Mouse (Mus musculus): ENCODE data around the gene Gm37240.

Gm37240 gene

GRCm38 (mm10) chr3:85820839-85821548 lies 66.3 kb downstream of the Gm37240 start:
- no peak for DNase-seq

DNA sequence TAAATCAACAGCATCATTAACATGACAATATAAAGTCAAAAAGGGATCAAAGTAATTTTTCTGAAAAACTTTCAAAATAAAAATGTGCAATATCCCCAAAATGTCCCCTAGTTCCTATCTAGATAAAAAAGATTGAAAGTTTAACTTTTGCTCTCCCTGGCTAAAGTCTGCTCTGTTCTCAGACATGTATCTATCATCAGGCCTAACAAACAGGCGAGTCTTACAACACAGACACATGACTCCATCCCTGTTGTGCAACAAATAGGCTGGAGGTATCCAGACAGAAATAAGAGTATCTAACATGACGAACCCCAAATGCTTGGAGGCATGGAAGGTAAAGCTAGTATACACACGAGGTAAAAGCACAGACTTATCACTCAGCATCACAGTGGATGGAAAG lies 68.0 kb downstream of the Gm37240 start:
- no peak for DNase-seq

DNA sequence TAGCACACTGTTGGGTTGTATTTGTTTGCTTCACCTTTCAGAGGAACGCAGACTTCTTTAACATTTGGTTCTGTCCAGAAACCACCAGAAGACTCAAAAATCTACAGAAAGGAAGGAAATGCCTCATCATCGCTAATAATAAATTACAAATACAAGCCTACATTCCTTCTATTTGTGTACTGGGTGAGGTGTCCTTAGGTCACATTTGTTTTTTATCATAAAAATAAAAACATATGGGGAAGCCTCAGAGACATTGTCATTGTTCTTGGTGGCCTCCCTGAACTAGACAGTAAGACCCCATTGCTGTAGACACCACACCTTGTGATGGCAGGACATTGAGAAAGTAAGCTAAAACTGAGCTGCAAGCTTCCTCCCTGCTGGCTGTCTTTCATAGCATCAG lies 70.1 kb downstream of the Gm37240 start, which contains the start of gene Fam160a1:
TSS of gene Fam160a1 (minus strand) at position 101 of the 400 bp plus-strand sequence.
- DNase-seq: no peak

DNA sequence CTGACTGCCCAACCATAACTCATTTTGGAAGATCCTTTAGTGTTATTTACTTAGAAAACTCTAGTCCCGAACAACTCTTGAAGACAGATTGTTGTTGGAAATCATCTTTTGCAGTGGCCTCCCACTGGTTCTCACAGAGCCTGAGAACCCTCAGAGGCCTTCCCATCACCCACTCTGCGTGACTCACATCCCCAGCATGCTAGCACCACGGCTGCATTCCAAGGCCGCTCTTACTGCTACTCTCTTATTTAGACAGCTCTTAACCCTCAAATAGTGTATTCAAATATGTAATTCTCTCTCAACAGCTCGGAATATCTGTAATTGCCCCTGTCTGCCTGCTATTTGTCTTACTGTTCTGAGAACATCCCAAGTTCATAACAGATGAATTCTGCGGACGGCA lies 73.1 kb downstream of the Gm37240 start:
- DNase-seq: peak; percentile 51

DNA sequence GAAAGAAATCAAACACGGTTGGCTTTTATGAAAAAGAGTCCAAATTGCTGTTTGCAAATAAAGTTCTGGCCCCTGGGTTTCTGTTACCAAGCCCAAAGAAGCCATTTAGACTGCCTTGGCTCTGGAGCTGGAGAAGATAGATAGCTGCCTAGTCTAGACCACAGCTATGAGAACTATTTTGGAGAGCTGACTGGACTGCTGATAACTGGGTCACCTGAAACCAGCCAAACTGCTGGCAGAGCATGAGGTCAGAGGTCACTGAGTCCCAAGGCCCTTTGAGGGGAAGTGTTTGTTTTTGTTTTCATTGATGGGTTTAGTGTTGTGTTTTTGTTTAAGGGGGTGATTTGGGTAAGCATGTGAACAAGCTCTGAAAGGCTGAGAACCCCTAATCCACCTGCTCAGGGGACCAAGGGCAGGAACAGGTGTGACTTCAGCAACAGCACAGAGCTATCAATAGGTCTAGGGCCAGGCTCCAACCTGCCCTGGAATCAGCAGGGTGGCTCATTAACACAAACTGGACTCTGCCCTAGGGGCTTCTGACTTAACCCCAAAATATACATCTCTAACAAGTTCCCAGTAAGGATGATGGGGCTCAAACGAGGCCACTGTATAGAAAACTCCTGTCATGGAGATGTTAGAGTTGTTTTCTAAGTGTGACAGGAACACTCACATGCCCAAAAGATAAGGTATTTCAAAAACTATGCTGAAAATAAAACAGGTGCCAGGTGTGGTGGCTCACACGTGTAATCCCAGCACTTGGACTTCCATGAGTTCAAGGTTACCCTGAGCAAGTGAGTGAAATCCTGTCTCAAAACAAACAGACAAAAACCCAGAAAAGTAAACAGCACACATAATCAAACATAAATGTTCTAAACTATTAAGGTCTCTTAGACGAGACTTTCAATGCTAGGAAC lies 74.0 kb downstream of the Gm37240 start:
- no peak for DNase-seq

GRCm38 (mm10) chr3:85812010-85812409 lies 75.3 kb downstream of the Gm37240 start:
- DNase-seq: no peak

DNA sequence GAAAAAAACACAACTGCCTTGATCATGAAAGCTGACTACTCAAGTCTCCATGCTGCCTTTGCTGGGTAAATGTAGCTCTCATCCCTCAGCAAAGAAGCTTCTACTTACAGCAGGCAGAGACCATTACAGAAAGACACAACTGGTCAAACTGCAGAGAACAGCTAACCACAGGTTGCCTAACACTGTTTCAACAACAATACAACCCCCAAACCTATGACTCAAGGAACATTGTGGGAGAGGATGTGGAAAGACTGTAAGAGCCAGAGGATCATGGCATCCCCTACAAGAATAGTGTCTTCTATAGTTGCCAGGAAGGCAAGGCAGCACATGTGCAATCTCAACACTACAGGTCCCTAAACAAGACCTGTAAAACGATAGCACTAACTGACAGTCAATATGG lies 94.2 kb downstream of the Gm37240 start:
- no peak for DNase-seq

DNA sequence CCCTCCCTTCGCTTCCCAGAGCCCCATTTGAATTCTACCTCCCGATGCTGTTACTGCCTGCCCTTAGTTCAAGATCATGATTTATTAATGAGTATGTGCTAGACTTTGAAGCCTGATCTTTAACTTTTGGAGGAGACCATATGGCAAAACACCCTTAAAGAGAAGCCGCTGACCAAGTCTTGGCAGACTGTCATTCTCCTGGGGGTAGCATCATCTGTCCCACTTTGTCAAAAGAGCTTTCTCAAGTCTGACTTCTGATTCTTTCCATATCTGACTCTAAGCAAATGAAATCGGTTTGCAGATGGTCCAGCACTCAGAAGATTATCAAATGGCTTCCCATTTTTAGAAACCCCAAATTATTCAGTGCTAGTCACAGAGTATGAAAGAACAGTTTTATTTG lies 97.6 kb downstream of the Gm37240 start:
- no peak for DNase-seq

GRCm38 (mm10) chr3:85786501-85786900 lies 100.8 kb downstream of the Gm37240 start:
- DNase-seq: no peak

GRCm38 (mm10) chr3:85780906-85781305 lies 106.4 kb downstream of the Gm37240 start:
- no peak for DNase-seq

GRCm38 (mm10) chr3:85780332-85780731 lies 107.0 kb downstream of the Gm37240 start:
- no peak for DNase-seq

DNA sequence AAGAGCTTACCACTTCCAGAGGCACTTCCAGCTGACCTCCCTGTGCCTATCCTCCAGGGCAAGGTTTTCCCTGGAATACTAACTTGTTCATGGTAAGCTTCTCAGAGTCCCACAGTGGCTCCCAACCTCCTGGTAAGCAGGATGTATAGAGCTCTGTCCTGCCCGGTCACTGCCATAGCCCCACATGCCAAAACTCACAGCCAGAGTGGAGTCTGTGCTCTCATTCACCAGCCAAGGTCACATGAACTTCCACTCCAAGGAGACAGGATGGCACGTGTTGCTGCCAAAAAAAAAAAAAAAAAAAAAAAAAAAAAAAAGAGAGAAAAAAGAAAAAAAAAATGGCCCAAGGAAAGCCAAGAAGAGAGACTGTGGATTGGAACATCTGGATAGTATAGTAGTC lies 109.5 kb downstream of the Gm37240 start:
- DNase-seq: no peak

- DNase-seq: no peak
Measured at GRCm38 (mm10) chr3:85777356-85777755, 110.0 kb downstream of the Gm37240 start.

- DNase-seq: no peak
Measured at GRCm38 (mm10) chr3:85776707-85777106, 110.6 kb downstream of the Gm37240 start.

GRCm38 (mm10) chr3:85776126-85776525 lies 111.2 kb downstream of the Gm37240 start:
- no peak for DNase-seq

DNA sequence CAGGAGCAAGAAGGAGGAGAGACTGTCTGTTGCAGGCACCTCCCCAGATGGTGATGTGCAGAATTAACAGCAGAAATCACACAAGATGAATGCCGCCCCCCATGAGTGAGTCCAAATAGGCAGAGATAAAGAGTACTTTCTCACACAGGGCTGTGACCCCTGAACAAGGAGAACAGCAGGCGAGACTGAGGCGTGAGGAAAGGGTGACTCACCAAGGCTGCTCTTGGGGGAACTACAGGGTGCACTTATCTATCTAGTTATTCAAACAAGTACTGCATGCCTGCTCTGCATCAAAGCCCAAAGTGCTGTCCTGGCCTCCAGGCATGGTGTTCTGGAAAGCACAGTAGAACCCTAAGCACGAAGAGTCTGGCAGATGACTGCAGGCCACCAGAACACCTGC lies 113.4 kb downstream of the Gm37240 start:
- DNase-seq: no peak

DNA sequence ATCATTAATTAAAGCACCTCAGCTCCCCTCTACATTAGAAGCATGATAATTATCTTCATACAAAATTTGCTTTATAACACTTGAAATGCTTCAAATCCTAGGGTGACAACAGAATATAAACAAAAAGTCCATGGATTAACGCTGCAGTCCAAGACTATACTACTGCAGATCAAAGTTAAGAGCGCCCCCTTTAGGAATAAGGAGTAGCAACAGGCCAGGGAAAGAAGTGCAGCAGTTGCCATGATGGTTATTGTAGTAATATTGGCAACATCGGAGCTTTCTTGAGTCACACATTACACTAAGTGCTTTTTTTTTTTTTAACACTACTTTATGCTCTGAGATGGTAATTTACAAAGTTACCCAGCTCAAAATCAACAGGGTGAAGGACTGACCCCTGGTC lies 113.9 kb downstream of the Gm37240 start:
- DNase-seq: no peak

DNA sequence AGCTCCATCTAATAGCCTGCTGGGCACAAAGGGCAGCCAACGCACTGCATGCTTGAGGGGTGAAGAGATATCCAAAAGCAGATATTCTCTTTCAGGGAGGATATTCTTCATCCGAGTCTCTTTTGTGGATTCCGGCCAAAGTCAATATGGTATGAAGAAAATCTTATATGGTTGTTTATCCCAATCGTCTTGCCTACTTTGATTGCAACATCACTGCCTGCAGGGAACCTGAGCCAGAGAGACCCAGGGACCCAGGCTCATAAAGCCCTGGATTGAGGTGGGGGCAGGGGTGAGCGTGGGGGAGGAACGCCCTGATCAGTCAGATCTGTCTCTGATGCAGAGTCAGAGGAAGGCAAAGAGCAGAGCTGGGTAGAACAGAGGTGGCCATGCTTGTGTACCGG lies 122.4 kb downstream of the Gm37240 start:
- DNase-seq: no peak

- no peak for DNase-seq
Measured at GRCm38 (mm10) chr3:85764008-85764834, 123.1 kb downstream of the Gm37240 start.

DNA sequence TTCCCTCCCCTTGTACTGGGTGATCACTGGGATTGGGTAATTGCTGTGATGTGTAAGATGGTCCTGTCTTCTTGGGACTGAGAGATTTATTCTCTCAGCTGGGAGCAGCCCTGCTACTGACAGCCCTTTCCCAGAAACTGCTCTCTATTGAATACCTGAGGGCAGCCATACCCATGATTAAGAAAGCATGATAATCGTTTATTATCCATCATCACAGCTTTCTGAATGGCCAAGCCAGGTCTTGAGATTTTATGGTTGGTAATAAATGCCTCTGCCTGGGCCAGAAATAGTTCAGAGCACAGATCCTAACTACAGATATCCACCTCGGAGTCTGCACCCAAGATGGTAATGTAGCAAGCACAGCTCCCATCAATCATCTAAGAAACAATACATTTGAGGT lies 129.4 kb downstream of the Gm37240 start:
- no peak for DNase-seq

- no peak for DNase-seq
Measured at GRCm38 (mm10) chr3:85757435-85757834, 129.9 kb downstream of the Gm37240 start.

DNA sequence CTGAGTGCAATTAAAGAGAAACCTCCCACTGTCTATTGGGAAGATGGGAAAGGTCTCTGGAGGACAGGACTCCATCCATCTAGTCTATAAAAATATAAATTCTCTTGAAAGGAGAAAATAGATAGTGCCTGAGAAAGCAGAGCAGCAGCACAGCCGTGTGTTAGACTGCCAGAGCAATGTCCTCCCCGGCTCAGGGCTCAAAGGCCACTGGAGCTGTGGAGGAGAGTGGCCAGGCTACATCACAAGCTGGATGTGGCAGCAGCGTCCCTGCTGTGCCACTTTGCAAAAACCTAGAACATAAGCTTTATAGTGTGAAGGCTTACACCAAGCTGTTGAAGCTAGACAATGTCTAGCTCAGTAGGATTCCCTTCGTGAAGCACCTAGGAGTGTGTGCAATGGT lies 138.0 kb downstream of the Gm37240 start:
- DNase-seq: no peak

DNA sequence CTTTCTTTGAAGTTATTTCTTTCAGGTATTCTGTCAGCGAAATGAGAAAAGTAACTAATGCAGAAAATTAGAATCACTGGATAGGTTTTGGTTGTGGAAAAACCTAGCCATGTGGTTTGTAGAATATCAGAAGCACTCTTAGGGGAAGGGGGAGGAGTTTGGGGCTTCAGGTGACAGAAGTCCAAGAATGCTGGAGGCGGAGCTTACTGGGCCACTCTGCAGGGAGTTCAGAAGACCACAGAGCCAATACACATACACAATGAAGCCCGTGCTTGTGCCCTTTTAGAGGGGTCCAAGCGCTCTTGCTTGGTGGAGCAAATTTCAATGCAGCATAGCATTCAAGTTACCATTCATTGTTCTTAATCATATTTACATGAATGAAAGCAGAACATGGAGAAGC lies 138.5 kb downstream of the Gm37240 start:
- DNase-seq: no peak

Measured in layer of hippocampus, adult 9-11 months (tissue).